Mouse (Mus musculus): ENCODE results near the gene F830045P16Rik. TPM values are rescaled to one million over a fixed set of nuclear protein-coding genes. Genes with fewer than 3 reads are reported as not detected.
"Not testable (repeated sequence)": the region's sequence is repeated elsewhere in the genome, so short reads cannot be mapped to it uniquely, and the experiment has no call there.

Gene F830045P16Rik
- total and polyA plus RNA-seq, 2 experiments from 2014 or later, result not detected

GRCm38 (mm10) chr2:129514401-129514667 lies 22.1 kb downstream of the F830045P16Rik start:
- DNase-seq (ENCODE audit: low spot score) (no peak), ATAC-seq (no peak)
- H3K36me3 ChIP-seq (ENCODE audit: insufficient read depth, low read length), result no peaks in the 10 kb centered on the region
- no peak overlapping the region for H3K9ac ChIP-seq (replicated peaks; ENCODE audit: low read length)
- H3K27me3 ChIP-seq (ENCODE audit: insufficient read depth, low read length), result no peaks in the 10 kb centered on the region
- no peak for TF ChIP-seq CTCF (IDR thresholded peaks at IDR 0.05; ENCODE audit: low read depth)
- H3K27ac ChIP-seq, result no peak overlapping the region
- H3K4me2 ChIP-seq (ENCODE audit: low read depth, low read length), result no peak overlapping the region
- H3K9me3 ChIP-seq (ENCODE audit: low read length), result no peaks in the 10 kb centered on the region
- no peak overlapping the region for H3K4me3 ChIP-seq (ENCODE audit: low read length)
- H3K4me1 ChIP-seq (ENCODE audit: insufficient read depth, low read length), result peaks cover 5% of the 10 kb centered on the region; the same call in 1 of the 2 replicates

- Histone ChIP-seq H3K27ac (no peak overlapping the region), H3K9ac (replicated peaks; ENCODE audit: low read length) (no peak overlapping the region), H3K4me2 (ENCODE audit: low read depth, low read length) (no peak overlapping the region), H3K4me1 (ENCODE audit: insufficient read depth, low read length) (peaks cover 5% of the 10 kb centered on the region; the same call in 1 of the 2 replicates), H3K36me3 (ENCODE audit: insufficient read depth, low read length) (no peaks in the 10 kb centered on the region), H3K9me3 (ENCODE audit: low read length) (no peaks in the 10 kb centered on the region), H3K4me3 (ENCODE audit: low read length) (no peak overlapping the region), H3K27me3 (ENCODE audit: insufficient read depth, low read length) (no peaks in the 10 kb centered on the region)
- no peak for TF ChIP-seq CTCF (IDR thresholded peaks at IDR 0.05; ENCODE audit: low read depth)
- DNase-seq (ENCODE audit: low spot score), result no peak
- no peak for ATAC-seq
- 75% methylated on average over 6 of the region's 6 CpGs for WGBS
Observed at GRCm38 (mm10) chr2:129513546-129514400, 22.6 kb downstream of the F830045P16Rik start.

GRCm38 (mm10) chr2:129512147-129512546 lies 24.3 kb downstream of the F830045P16Rik start:
- H3K27me3 ChIP-seq (ENCODE audit: insufficient read depth, low read length); H3K4me1 ChIP-seq (ENCODE audit: insufficient read depth, low read length); H3K36me3 ChIP-seq (ENCODE audit: insufficient read depth, low read length); H3K27ac ChIP-seq; H3K9me3 ChIP-seq (ENCODE audit: low read length); H3K4me3 ChIP-seq (ENCODE audit: low read length); ATAC-seq; DNase-seq (ENCODE audit: low spot score); H3K9ac ChIP-seq (replicated peaks; ENCODE audit: low read length); H3K4me2 ChIP-seq (ENCODE audit: low read depth, low read length): not testable (repeated sequence)
- 89% methylated on average over 7 of the region's 7 CpGs for WGBS

GRCm38 (mm10) chr2:129502641-129503040 lies 33.8 kb downstream of the F830045P16Rik start:
- H3K27ac ChIP-seq, result no peak overlapping the region
- peak; percentile 91 for TF ChIP-seq CTCF (IDR thresholded peaks at IDR 0.05; ENCODE audit: low read depth)
- H3K9ac ChIP-seq (replicated peaks; ENCODE audit: low read length), result no peak overlapping the region
- DNase-seq (ENCODE audit: low spot score) (peak; percentile 80), ATAC-seq (peak; percentile 49; the same call in 1 of the 2 replicates)
- no peaks in the 10 kb centered on the region for H3K9me3 ChIP-seq (ENCODE audit: low read length)
- no peaks in the 10 kb centered on the region for H3K36me3 ChIP-seq (ENCODE audit: insufficient read depth, low read length)
- H3K4me3 ChIP-seq (ENCODE audit: low read length), result no peak overlapping the region
- H3K27me3 ChIP-seq (ENCODE audit: insufficient read depth, low read length), result no peaks in the 10 kb centered on the region
- H3K4me2 ChIP-seq (ENCODE audit: low read depth, low read length), result no peak overlapping the region
- 25% methylated on average over 6 of the region's 6 CpGs for WGBS
- no peaks in the 10 kb centered on the region for H3K4me1 ChIP-seq (ENCODE audit: insufficient read depth, low read length)

GRCm38 (mm10) chr2:129489496-129490285 lies 46.7 kb downstream of the F830045P16Rik start:
- no peak for ATAC-seq
- WGBS, result 72% methylated on average over 3 of the region's 3 CpGs
- no peaks in the 10 kb centered on the region for H3K27me3 ChIP-seq (ENCODE audit: insufficient read depth, low read length)
- no peak overlapping the region for H3K27ac ChIP-seq
- DNase-seq (ENCODE audit: low spot score), result no peak
- H3K9ac ChIP-seq (replicated peaks; ENCODE audit: low read length), result no peak overlapping the region
- H3K4me3 ChIP-seq (ENCODE audit: low read length), result no peak overlapping the region
- H3K9me3 ChIP-seq (ENCODE audit: low read length), result no peaks in the 10 kb centered on the region
- H3K4me2 ChIP-seq (ENCODE audit: low read depth, low read length), result no peak overlapping the region
- no peaks in the 10 kb centered on the region for H3K4me1 ChIP-seq (ENCODE audit: insufficient read depth, low read length)
- no peaks in the 10 kb centered on the region for H3K36me3 ChIP-seq (ENCODE audit: insufficient read depth, low read length)
- no peak for TF ChIP-seq CTCF (IDR thresholded peaks at IDR 0.05; ENCODE audit: low read depth)

- DNase-seq (ENCODE audit: low spot score), result no peak
- TF ChIP-seq CTCF (IDR thresholded peaks at IDR 0.05; ENCODE audit: low read depth), result no peak
- 93% methylated on average over 3 of the region's 3 CpGs for WGBS
- no peak overlapping the region for H3K4me3 ChIP-seq (ENCODE audit: low read length)
- H3K27me3 ChIP-seq (ENCODE audit: insufficient read depth, low read length), result no peaks in the 10 kb centered on the region
- ATAC-seq, result no peak
- H3K4me2 ChIP-seq (ENCODE audit: low read depth, low read length), result no peak overlapping the region
- no peaks in the 10 kb centered on the region for H3K36me3 ChIP-seq (ENCODE audit: insufficient read depth, low read length)
- H3K9ac ChIP-seq (replicated peaks; ENCODE audit: low read length), result no peak overlapping the region
- H3K9me3 ChIP-seq (ENCODE audit: low read length), result no peaks in the 10 kb centered on the region
- H3K4me1 ChIP-seq (ENCODE audit: insufficient read depth, low read length), result no peaks in the 10 kb centered on the region
- no peak overlapping the region for H3K27ac ChIP-seq
Observed at GRCm38 (mm10) chr2:129483150-129483549, 53.3 kb downstream of the F830045P16Rik start.

- H3K9me3 ChIP-seq (ENCODE audit: low read length), result no peaks in the 10 kb centered on the region
- H3K4me1 ChIP-seq (ENCODE audit: insufficient read depth, low read length), result no peaks in the 10 kb centered on the region
- H3K27me3 ChIP-seq (ENCODE audit: insufficient read depth, low read length), result no peaks in the 10 kb centered on the region
- WGBS, result 21% methylated on average over 5 of the region's 5 CpGs
- H3K9ac ChIP-seq (replicated peaks; ENCODE audit: low read length), result no peak overlapping the region
- ATAC-seq (no peak), DNase-seq (ENCODE audit: low spot score) (peak; percentile 82)
- H3K4me3 ChIP-seq (ENCODE audit: low read length), result no peak overlapping the region
- no peak overlapping the region for H3K27ac ChIP-seq
- no peaks in the 10 kb centered on the region for H3K36me3 ChIP-seq (ENCODE audit: insufficient read depth, low read length)
- TF ChIP-seq CTCF (IDR thresholded peaks at IDR 0.05; ENCODE audit: low read depth), result peak; percentile 80
- no peak overlapping the region for H3K4me2 ChIP-seq (ENCODE audit: low read depth, low read length)
Observed at GRCm38 (mm10) chr2:129471905-129472304, 64.5 kb downstream of the F830045P16Rik start.
